Mouse (Mus musculus) G1E (cell line): ENCODE data around the gene Gm11565.

Experiments used
- CTCF ChIP-seq: IDR thresholded peaks from 2 replicates; pipeline ENCODE4 v1.5.1; 2012; ENCODE audit warnings: low read depth, low read length, inconsistent platforms, mixed read lengths
- GATA1 ChIP-seq: IDR thresholded peaks from 2 replicates; pipeline ENCODE4 v1.6.1; 2012; ENCODE audit warnings: borderline replicate concordance, low read length, inconsistent platforms, mixed read lengths
- POLR2AphosphoS5 ChIP-seq: IDR thresholded peaks from 2 replicates; pipeline ENCODE4 v1.6.1; 2012; ENCODE audit warnings: low read depth, low read length, inconsistent platforms; ENCODE audit not compliant: insufficient replicate concordance

GRCm38 (mm10) chr11:99948175-99948574, 33.6 kb downstream of the Gm11565 start, which contains the start of gene Krtap9-5:
- TF ChIP-seq CTCF (no peak), GATA1 (no peak), POLR2AphosphoS5 (no peak)
